Mouse (Mus musculus): ENCODE results near the gene Pid1.

GRCm38 (mm10) chr1:84106756-84107155 lies 257.2 kb downstream of the Pid1 start:
- TF ChIP-seq POLR2A (IDR thresholded peaks at IDR 0.05; ENCODE audit: low read depth, low read length) (no peak), CTCF (IDR thresholded peaks at IDR 0.05; ENCODE audit: extremely low read depth, insufficient read length, insufficient replicate concordance, low read depth, low read length) (no peak)

Data from small intestine, adult 2 months (tissue).